Mouse (Mus musculus) hindbrain, embryonic 11.5 days (tissue): ENCODE results near the gene Olfml3. TPM values are rescaled to one million over a fixed set of nuclear protein-coding genes. Genes with fewer than 3 reads are reported as not detected.

Source experiments
- ATAC-seq: fragments of 200-750 bp; cut with Nextera tagmentation; 2 replicates; pipeline ENCODE4 v1.8.0; 2017; ENCODE audit warnings: mild to moderate bottlenecking, moderate TSS enrichment, moderate library complexity; ENCODE audit not compliant: low FRiP score
- DNase-seq: peaks from one replicate; pipeline ENCODE4 v3.0.0-alpha.2; 2015; ENCODE audit warnings: low spot score
- H3K27ac ChIP-seq: fragments of 300-500 bp; sonication (generic); 2 replicates; pipeline ENCODE4 v1.5.1; 2014; ENCODE audit warnings: mild to moderate bottlenecking, low read depth, low read length
- H3K27me3 ChIP-seq: fragments of 300-500 bp; sonication (generic); 2 replicates; pipeline ENCODE4 v1.6.1; 2014; ENCODE audit warnings: mild to moderate bottlenecking, low read length, moderate library complexity, mixed read lengths; ENCODE audit not compliant: control insufficient read depth, insufficient read depth
- H3K36me3 ChIP-seq: fragments of 300-500 bp; sonication (generic); 2 replicates; pipeline ENCODE4 v1.6.1; 2014; ENCODE audit warnings: mild to moderate bottlenecking, low read length, moderate library complexity, mixed read lengths; ENCODE audit not compliant: control insufficient read depth, insufficient read depth
- H3K4me1 ChIP-seq: fragments of 300-500 bp; sonication (generic); replicated peaks from 2 replicates; pipeline ENCODE4 v1.6.1; 2014; ENCODE audit warnings: low read length, mixed read lengths; ENCODE audit not compliant: control insufficient read depth, insufficient read depth
- H3K4me2 ChIP-seq: fragments of 300-500 bp; sonication (generic); replicated peaks from 2 replicates; pipeline ENCODE4 v1.6.1; 2014; ENCODE audit warnings: mild to moderate bottlenecking, low read depth, low read length
- H3K4me3 ChIP-seq: fragments of 300-500 bp; sonication (generic); 2 replicates; pipeline ENCODE4 v1.5.1; 2014; ENCODE audit warnings: low read depth, low read length
- H3K9ac ChIP-seq: fragments of 300-500 bp; sonication (generic); 2 replicates; pipeline ENCODE4 v1.6.1; 2014; ENCODE audit warnings: low read depth, low read length
- H3K9me3 ChIP-seq: fragments of 300-500 bp; sonication (generic); 2 replicates; pipeline ENCODE4 v1.6.1; 2016; ENCODE audit warnings: low read length; ENCODE audit not compliant: control insufficient read depth
- WGBS: fragments of 180-500 bp; shearing (Covaris S2); extraction: QIAGEN DNeasy Blood & Tissue Kit; methylation state at CpG from one replicate; pipeline ENCODE4 v1.1.7; 2014; 5-methylcytosine and 5-hydroxymethylcytosine counted together
- polyA plus RNA-seq: library from polyadenylated mRNA; unstranded; fragments of >200 nt; fragmentation: Nextera tagmentation; extraction: Ambion mirVana; gene quantifications from 2 replicates; pipeline ENCODE4 v1.2.1, GENCODE M21; 2014

Gene Olfml3
- polyA plus RNA-seq, 1 experiment from 2014 or later, result 13.3 TPM

DNA sequence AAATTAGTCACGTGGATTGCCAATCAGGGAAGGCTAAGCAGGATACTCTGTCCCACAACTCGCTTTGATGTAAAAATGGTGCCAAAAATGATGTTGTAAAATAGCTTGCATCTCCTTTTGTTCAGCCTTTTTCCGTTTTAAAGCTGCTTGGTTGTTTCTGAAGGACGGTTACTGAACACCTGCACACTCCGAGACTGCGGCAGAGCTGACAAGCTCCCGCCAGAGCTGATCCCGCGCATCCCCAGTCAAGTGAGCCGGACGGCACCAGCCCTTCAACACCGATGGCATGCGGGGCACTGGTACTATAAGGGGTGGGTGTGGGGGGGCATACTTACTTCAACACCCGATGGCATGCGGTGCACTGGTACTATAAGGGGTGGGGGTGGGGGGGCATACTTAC, 36.2 kb upstream of the Olfml3 start:
- ATAC-seq (no peak), DNase-seq (no peak)
- WGBS, result 90% methylated on average over 15 of the region's 15 CpGs
- H3K4me3 ChIP-seq, result no peak overlapping the region
- no peak overlapping the region for H3K4me2 ChIP-seq
- H3K9ac ChIP-seq, result no peak overlapping the region
- no peaks in the 10 kb centered on the region for H3K4me1 ChIP-seq
- no peaks in the 10 kb centered on the region for H3K9me3 ChIP-seq
- no peaks in the 10 kb centered on the region; the same call in 1 of the 2 replicates for H3K36me3 ChIP-seq
- H3K27ac ChIP-seq, result no peak overlapping the region
- no peaks in the 10 kb centered on the region for H3K27me3 ChIP-seq

DNA sequence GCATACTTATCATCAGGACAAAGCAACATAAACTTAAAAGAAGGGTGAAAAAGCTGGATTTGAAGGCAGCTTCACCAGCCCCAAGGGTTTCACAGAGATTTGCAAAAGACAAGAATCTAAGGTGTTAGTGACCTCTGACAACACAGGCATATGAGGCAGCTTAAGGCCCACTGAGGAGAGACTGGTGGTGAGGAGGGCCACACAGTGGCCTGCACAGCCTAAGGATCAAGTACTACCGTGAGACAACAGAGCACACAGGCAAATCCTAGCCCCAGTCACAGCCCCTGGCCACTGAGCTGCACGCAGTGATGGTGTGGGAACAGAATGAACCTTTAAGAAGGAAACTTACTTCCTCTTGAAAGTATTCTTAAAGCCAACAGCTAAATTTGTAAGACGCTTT, 35.7 kb upstream of the Olfml3 start:
- 91% methylated on average over 3 of the region's 3 CpGs for WGBS
- Histone ChIP-seq H3K36me3 (no peaks in the 10 kb centered on the region; the same call in 1 of the 2 replicates), H3K27me3 (no peaks in the 10 kb centered on the region), H3K4me2 (no peak overlapping the region), H3K4me3 (no peak overlapping the region), H3K9ac (no peak overlapping the region), H3K9me3 (no peaks in the 10 kb centered on the region), H3K27ac (no peak overlapping the region), H3K4me1 (no peaks in the 10 kb centered on the region)
- DNase-seq (no peak), ATAC-seq (no peak)

DNA sequence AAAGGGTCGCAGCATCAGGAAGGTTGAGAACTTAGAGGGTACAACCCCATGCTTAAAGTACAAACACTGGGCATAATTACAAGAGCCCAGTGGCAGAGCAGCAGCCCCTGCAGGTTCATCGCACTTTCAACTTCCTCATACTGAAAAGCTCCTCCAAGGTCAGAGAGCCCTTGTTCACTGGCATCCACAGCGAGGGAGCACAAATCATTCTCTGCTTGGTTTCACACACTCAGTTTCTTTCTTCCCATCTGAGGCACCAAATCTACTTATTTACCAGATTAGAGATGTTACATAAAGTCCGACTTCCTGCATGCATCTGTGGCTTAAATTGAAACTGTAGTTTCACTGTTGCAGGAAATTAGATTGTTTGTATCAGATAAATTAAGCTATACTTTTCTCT, 35.0 kb upstream of the Olfml3 start:
- H3K4me2 ChIP-seq, result no peak overlapping the region
- DNase-seq, result no peak
- ATAC-seq, result no peak
- H3K27me3 ChIP-seq, result no peaks in the 10 kb centered on the region
- no peak overlapping the region for H3K27ac ChIP-seq
- H3K36me3 ChIP-seq, result no peaks in the 10 kb centered on the region; the same call in 1 of the 2 replicates
- no peaks in the 10 kb centered on the region for H3K9me3 ChIP-seq
- H3K4me3 ChIP-seq, result no peak overlapping the region
- H3K4me1 ChIP-seq, result no peaks in the 10 kb centered on the region
- WGBS, result 95% methylated on average over 4 of the region's 4 CpGs
- H3K9ac ChIP-seq, result no peak overlapping the region

DNA sequence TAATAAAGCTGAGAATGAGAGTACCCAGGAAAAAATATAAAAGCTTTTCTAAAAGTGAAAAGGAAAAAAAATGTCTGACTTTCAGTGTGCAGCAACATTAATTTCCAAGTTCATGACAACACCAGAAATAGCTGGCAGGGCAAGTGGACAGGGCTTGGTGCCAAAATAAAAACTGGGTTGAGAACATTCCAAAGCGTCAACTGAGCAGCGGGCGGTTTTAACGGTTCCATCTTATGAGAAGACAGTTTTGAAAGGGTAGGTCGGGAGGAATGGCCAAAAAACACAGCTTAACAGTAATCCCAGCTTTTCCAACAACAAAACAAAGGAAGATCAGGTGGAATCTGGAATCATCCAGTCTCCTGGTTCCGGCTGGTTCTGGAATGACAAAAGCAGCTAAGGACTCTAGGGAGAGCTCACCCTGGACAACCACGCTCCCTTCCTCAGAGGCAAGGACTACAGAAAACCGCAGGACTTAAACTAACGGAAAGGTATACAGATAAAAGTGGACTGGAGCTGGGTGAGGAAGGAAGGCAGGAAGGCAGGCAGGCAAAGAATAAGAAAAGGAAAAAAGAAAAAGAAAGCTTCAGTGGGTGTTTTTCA, 33.8 kb upstream of the Olfml3 start:
- no peak for ATAC-seq

DNA sequence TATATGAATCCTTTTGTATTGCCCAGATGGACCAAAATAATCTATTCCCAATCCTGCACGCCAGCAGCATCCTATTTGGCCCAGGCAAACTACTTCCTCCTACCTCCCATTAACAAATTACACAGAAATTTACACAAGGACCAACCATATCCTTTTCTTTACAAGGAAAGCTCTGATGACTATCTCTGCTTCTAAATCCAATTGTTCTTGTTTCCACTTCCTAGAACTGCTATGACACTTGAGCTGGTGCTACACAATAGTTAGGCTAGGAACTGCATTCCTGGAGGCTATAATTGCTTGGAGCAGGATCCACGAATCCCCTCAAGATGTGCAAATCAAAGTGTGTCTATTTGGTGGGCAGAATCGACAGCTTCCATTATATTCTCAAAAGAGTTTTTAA, 29.0 kb upstream of the Olfml3 start:
- no peak for DNase-seq
- H3K36me3 ChIP-seq, result no peaks in the 10 kb centered on the region
- H3K4me2 ChIP-seq, result no peak overlapping the region
- no peak overlapping the region for H3K27ac ChIP-seq
- no peaks in the 10 kb centered on the region for H3K4me1 ChIP-seq
- no peaks in the 10 kb centered on the region for H3K9me3 ChIP-seq
- no peak overlapping the region for H3K4me3 ChIP-seq
- no peak for ATAC-seq
- WGBS, result 79% methylated on average over 3 of the region's 3 CpGs
- H3K27me3 ChIP-seq, result no peaks in the 10 kb centered on the region
- no peak overlapping the region for H3K9ac ChIP-seq

More for the DNA sequence above, 33.8 kb upstream of the Olfml3 start:
- WGBS, result 89% methylated on average over 9 of the region's 9 CpGs
- Histone ChIP-seq H3K27me3 (no peaks in the 10 kb centered on the region), H3K9me3 (no peaks in the 10 kb centered on the region), H3K27ac (no peak overlapping the region), H3K9ac (no peak overlapping the region), H3K4me3 (no peak overlapping the region), H3K36me3 (no peaks in the 10 kb centered on the region), H3K4me2 (no peak overlapping the region), H3K4me1 (no peaks in the 10 kb centered on the region)
- no peak for DNase-seq

DNA sequence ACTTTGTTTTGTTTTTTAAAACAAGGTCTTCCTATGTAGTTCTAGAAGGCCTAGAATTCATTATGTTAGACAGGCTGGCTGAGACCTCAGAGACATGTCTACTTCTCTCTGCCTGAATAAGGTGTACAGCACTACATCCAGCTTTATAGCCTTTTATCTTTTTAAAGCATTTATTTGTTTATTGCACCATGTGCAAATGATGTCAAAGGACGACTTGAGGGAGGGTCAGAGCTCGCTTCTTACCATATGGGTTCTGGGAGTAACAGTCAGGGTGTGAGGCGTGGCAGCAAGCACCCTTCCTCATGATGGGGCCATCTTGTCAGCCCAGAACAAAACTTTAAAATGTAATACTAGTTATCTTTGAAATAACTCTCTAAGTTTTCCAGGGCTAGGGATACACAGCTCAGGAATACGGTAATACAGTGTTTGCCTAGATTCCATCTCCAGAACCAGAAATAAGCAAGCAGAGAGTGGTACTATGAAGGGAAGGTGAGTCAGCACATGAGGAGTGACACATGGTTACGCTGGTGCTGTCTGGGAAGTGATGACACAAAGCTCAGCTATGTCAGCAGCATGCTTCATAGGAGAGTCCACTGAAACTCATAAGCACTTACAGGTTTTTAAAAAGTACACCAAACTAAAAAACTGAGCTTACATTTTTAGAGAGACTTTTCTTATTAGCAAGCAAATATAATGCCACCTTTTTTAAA, 21.6 kb upstream of the Olfml3 start:
- no peak for ATAC-seq
- H3K27ac ChIP-seq, result no peak overlapping the region
- no peak overlapping the region for H3K9ac ChIP-seq
- no peak overlapping the region for H3K4me2 ChIP-seq
- DNase-seq, result no peak
- H3K4me1 ChIP-seq, result no peaks in the 10 kb centered on the region
- H3K9me3 ChIP-seq, result no peaks in the 10 kb centered on the region
- no peaks in the 10 kb centered on the region for H3K27me3 ChIP-seq
- H3K36me3 ChIP-seq, result no peaks in the 10 kb centered on the region; the same call in 1 of the 2 replicates
- no peak overlapping the region for H3K4me3 ChIP-seq
- 90% methylated on average over 5 of the region's 5 CpGs for WGBS

DNA sequence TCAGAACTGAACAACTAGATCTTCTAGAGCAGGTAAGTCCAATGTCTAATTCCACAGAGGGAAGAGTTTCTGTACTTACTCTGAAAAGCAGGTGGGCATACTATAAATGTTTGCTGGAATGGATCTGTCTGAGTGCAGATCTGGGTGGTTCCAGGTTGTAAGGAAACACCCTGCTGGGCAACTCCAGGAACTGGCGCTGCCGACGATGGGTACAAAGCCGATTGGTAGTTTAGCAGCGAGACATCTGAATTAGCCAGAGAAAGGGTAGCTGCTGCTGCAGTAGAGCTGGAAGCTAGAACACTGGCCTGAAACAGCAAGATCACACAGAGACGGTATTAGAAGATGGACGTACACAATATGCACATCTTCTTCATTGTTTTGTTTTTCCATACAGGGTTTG, 20.7 kb upstream of the Olfml3 start:
- H3K4me2 ChIP-seq, result no peak overlapping the region
- ATAC-seq (no peak), DNase-seq (no peak)
- no peak overlapping the region for H3K27ac ChIP-seq
- WGBS, result 84% methylated on average over 7 of the region's 7 CpGs
- no peaks in the 10 kb centered on the region for H3K27me3 ChIP-seq
- no peak overlapping the region for H3K9ac ChIP-seq
- H3K36me3 ChIP-seq, result peaks cover 1% of the 10 kb centered on the region; the same call in 1 of the 2 replicates
- no peak overlapping the region for H3K4me3 ChIP-seq
- H3K9me3 ChIP-seq, result no peaks in the 10 kb centered on the region
- H3K4me1 ChIP-seq, result no peaks in the 10 kb centered on the region

DNA sequence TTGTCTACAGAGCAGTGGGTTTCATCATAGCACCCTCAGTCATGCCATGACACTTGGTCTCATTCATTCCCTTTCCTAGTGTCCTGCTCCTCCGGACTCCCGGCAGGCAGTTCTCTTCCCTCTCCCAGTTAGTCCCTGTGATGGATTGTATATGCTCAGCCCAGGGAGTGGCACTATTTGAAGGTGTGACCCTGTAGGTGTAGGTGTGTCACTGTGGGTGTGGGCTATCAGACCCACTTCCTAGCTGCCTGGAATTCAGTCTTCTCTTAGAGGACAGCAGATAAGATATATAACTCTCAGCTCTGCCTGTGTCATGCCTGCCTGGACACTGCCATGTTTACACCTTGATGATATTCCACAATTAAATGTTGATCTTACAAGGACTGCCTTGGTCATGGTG, 19.1 kb upstream of the Olfml3 start:
- Histone ChIP-seq H3K9me3 (no peaks in the 10 kb centered on the region), H3K9ac (no peak overlapping the region), H3K27me3 (no peaks in the 10 kb centered on the region), H3K27ac (no peak overlapping the region), H3K4me1 (no peaks in the 10 kb centered on the region), H3K4me2 (no peak overlapping the region), H3K4me3 (no peak overlapping the region), H3K36me3 (peaks cover 6% of the 10 kb centered on the region)
- ATAC-seq (no peak), DNase-seq (no peak)
- 91% methylated on average over 2 of the region's 2 CpGs for WGBS

DNA sequence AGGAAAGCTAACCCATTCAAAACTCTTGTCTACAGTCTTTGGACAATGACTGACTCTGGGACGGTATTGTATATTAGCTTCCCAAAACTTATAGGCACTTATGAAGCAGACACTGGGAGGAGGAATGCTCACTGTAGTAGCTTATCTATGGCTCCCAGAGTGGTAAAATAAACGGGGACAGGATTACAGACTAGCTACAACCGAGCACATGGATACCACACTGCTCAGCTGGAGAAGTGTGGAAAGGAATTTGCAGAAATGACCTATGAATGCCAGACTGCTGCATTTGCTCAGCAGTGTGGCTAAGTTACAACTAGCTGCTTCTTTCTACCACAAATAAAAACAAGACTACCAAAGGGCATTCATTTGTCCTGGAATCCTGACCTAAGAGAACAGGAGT, 17.6 kb upstream of the Olfml3 start:
- Histone ChIP-seq H3K36me3 (peaks cover 6% of the 10 kb centered on the region), H3K27ac (no peak overlapping the region), H3K27me3 (no peaks in the 10 kb centered on the region), H3K9ac (no peak overlapping the region), H3K4me2 (no peak overlapping the region), H3K4me3 (no peak overlapping the region), H3K4me1 (no peaks in the 10 kb centered on the region), H3K9me3 (no peaks in the 10 kb centered on the region)
- WGBS, result 81% methylated on average over 3 of the region's 3 CpGs
- DNase-seq (no peak), ATAC-seq (no peak)
